Mouse (Mus musculus): ENCODE results near the gene Fbrsl1. TPM values are rescaled to one million over a fixed set of nuclear protein-coding genes. Genes with fewer than 3 reads are reported as not detected.

Fbrsl1 gene
- polyA plus RNA-seq, 2 experiments: 20.8 to 49.8 TPM

- H3K27ac ChIP-seq (replicated peaks; ENCODE audit: low read depth, low read length): no peak overlapping the region
- no peak overlapping the region for H3K4me2 ChIP-seq (replicated peaks; ENCODE audit: low read depth, low read length, severe bottlenecking)
- H3K36me3 ChIP-seq (ENCODE audit: control insufficient read depth, insufficient read depth, low read length): no peaks in the 10 kb centered on the region
- no peak for ATAC-seq (ENCODE audit: low FRiP score, low read depth)
- H3K4me1 ChIP-seq (ENCODE audit: control insufficient read depth, insufficient read depth, low read length): no peaks in the 10 kb centered on the region
- H3K9me3 ChIP-seq (ENCODE audit: control insufficient read depth, low read length): no peaks in the 10 kb centered on the region
- H3K4me3 ChIP-seq (replicated peaks; ENCODE audit: low read length): no peak overlapping the region
- 50% methylated on average over 8 of the region's 8 CpGs for whole genome bisulfite sequencing
- H3K9ac ChIP-seq (ENCODE audit: low read depth, low read length, severe bottlenecking): no peak overlapping the region
- no peaks in the 10 kb centered on the region for H3K27me3 ChIP-seq (ENCODE audit: control insufficient read depth, insufficient read depth, low read length)
- no peak for DNase-seq (ENCODE audit: low spot score)
- no peak for TF ChIP-seq POLR2A (IDR thresholded peaks at IDR 0.05; ENCODE audit: borderline replicate concordance, extremely low read depth, insufficient read depth, insufficient read length)
Measured at GRCm38 (mm10) chr5:110406065-110406714, 42.1 kb downstream of the Fbrsl1 start.

- Histone ChIP-seq H3K9ac (ENCODE audit: low read depth, low read length, severe bottlenecking) (no peak overlapping the region), H3K36me3 (ENCODE audit: control insufficient read depth, insufficient read depth, low read length) (no peaks in the 10 kb centered on the region), H3K4me1 (ENCODE audit: control insufficient read depth, insufficient read depth, low read length) (no peaks in the 10 kb centered on the region), H3K27me3 (ENCODE audit: control insufficient read depth, insufficient read depth, low read length) (no peaks in the 10 kb centered on the region), H3K9me3 (ENCODE audit: control insufficient read depth, low read length) (no peaks in the 10 kb centered on the region), H3K27ac (replicated peaks; ENCODE audit: low read depth, low read length) (no peak overlapping the region), H3K4me3 (replicated peaks; ENCODE audit: low read length) (no peak overlapping the region), H3K4me2 (replicated peaks; ENCODE audit: low read depth, low read length, severe bottlenecking) (no peak overlapping the region)
- no peak for TF ChIP-seq POLR2A (IDR thresholded peaks at IDR 0.05; ENCODE audit: borderline replicate concordance, extremely low read depth, insufficient read depth, insufficient read length)
- DNase-seq (ENCODE audit: low spot score) (no peak), ATAC-seq (ENCODE audit: low FRiP score, low read depth) (no peak)
- 68% methylated on average over 3 of the region's 3 CpGs for WGBS
Measured at GRCm38 (mm10) chr5:110403931-110404330, 44.4 kb downstream of the Fbrsl1 start.

- no peaks in the 10 kb centered on the region for H3K9me3 ChIP-seq (ENCODE audit: control insufficient read depth, low read length)
- DNase-seq (ENCODE audit: low spot score): no peak
- H3K4me3 ChIP-seq (replicated peaks; ENCODE audit: low read length): no peak overlapping the region
- H3K9ac ChIP-seq (ENCODE audit: low read depth, low read length, severe bottlenecking): no peak overlapping the region
- no peaks in the 10 kb centered on the region for H3K4me1 ChIP-seq (ENCODE audit: control insufficient read depth, insufficient read depth, low read length)
- no peak overlapping the region for H3K27ac ChIP-seq (replicated peaks; ENCODE audit: low read depth, low read length)
- no peak for ATAC-seq (ENCODE audit: low FRiP score, low read depth)
- WGBS: 95% methylated on average over 2 of the region's 2 CpGs
- TF ChIP-seq POLR2A (IDR thresholded peaks at IDR 0.05; ENCODE audit: borderline replicate concordance, extremely low read depth, insufficient read depth, insufficient read length): no peak
- no peaks in the 10 kb centered on the region for H3K36me3 ChIP-seq (ENCODE audit: control insufficient read depth, insufficient read depth, low read length)
- H3K4me2 ChIP-seq (replicated peaks; ENCODE audit: low read depth, low read length, severe bottlenecking): no peak overlapping the region
- H3K27me3 ChIP-seq (ENCODE audit: control insufficient read depth, insufficient read depth, low read length): no peaks in the 10 kb centered on the region
Measured at GRCm38 (mm10) chr5:110402557-110402956, 45.7 kb downstream of the Fbrsl1 start.

- ATAC-seq (ENCODE audit: low FRiP score, low read depth) (no peak), DNase-seq (ENCODE audit: low spot score) (no peak)
- no peak overlapping the region for H3K27ac ChIP-seq (replicated peaks; ENCODE audit: low read depth, low read length)
- no peaks in the 10 kb centered on the region for H3K9me3 ChIP-seq (ENCODE audit: control insufficient read depth, low read length)
- no peaks in the 10 kb centered on the region for H3K27me3 ChIP-seq (ENCODE audit: control insufficient read depth, insufficient read depth, low read length)
- H3K9ac ChIP-seq (ENCODE audit: low read depth, low read length, severe bottlenecking): no peak overlapping the region
- no peak overlapping the region for H3K4me3 ChIP-seq (replicated peaks; ENCODE audit: low read length)
- no peak overlapping the region for H3K4me2 ChIP-seq (replicated peaks; ENCODE audit: low read depth, low read length, severe bottlenecking)
- no peak for TF ChIP-seq POLR2A (IDR thresholded peaks at IDR 0.05; ENCODE audit: borderline replicate concordance, extremely low read depth, insufficient read depth, insufficient read length)
- 96% methylated on average over 8 of the region's 8 CpGs for WGBS
- no peaks in the 10 kb centered on the region for H3K4me1 ChIP-seq (ENCODE audit: control insufficient read depth, insufficient read depth, low read length)
- no peaks in the 10 kb centered on the region for H3K36me3 ChIP-seq (ENCODE audit: control insufficient read depth, insufficient read depth, low read length)
Measured at GRCm38 (mm10) chr5:110401101-110401500, 47.2 kb downstream of the Fbrsl1 start.

GRCm38 (mm10) chr5:110395006-110395661 is 53.2 kb downstream of the Fbrsl1 start:
- 84% methylated on average over 5 of the region's 5 CpGs for WGBS
- no peak for TF ChIP-seq POLR2A (IDR thresholded peaks at IDR 0.05; ENCODE audit: borderline replicate concordance, extremely low read depth, insufficient read depth, insufficient read length)

More at GRCm38 (mm10) chr5:110395006-110395661, 53.2 kb downstream of the Fbrsl1 start:
- Histone ChIP-seq H3K4me3 (replicated peaks; ENCODE audit: low read length) (no peak overlapping the region), H3K36me3 (ENCODE audit: control insufficient read depth, insufficient read depth, low read length) (peaks cover 4% of the 10 kb centered on the region; the same call in 1 of the 2 replicates), H3K4me2 (replicated peaks; ENCODE audit: low read depth, low read length, severe bottlenecking) (no peak overlapping the region), H3K9me3 (ENCODE audit: control insufficient read depth, low read length) (no peaks in the 10 kb centered on the region), H3K27ac (replicated peaks; ENCODE audit: low read depth, low read length) (no peak overlapping the region), H3K4me1 (ENCODE audit: control insufficient read depth, insufficient read depth, low read length) (no peaks in the 10 kb centered on the region), H3K9ac (ENCODE audit: low read depth, low read length, severe bottlenecking) (no peak overlapping the region), H3K27me3 (ENCODE audit: control insufficient read depth, insufficient read depth, low read length) (no peaks in the 10 kb centered on the region)
- ATAC-seq (ENCODE audit: low FRiP score, low read depth) (no peak), DNase-seq (ENCODE audit: low spot score) (no peak)

All from limb, embryonic 14.5 days (tissue).